In genomic region chr13:52765508-52766181, GRCm38 (mm10) we compare ENCODE assay signal across 9 mouse cellular contexts.
DNase-seq lines count a peak whose midpoint lies in the region; ATAC-seq lines count a peak whose summit lies in the region.
"Had no signal": no experiment of that assay in that cellular context is flagged by ENCODE, and none has a peak within 500 bp of the region (broad histone marks: within the 10 kb centered on the region; RNA-seq: fewer than 3 reads in every experiment).

No protein-coding gene starts in this region.

- no peak overlapping the region for H3K9ac ChIP-seq in kidney, embryonic 14.5 days (ENCODE audit: low read depth, low read length)
- no peak overlapping the region for H3K9ac ChIP-seq in embryonic facial prominence, embryonic 15.5 days
- H3K9ac ChIP-seq in heart, embryonic 13.5 days: peak overlapping the region; percentile 71
- H3K9ac ChIP-seq in stomach, embryonic 16.5 days (ENCODE audit: low read length): 0 out of 2 replicates have a peak overlapping the region, but pooled peaks have one; percentile 16
- H3K9ac ChIP-seq: liver, embryonic 13.5 days had no signal

- no peaks in the 10 kb centered on the region for H3K36me3 ChIP-seq in kidney, embryonic 14.5 days (ENCODE audit: control insufficient read depth, insufficient read depth, low read length)
- H3K36me3 ChIP-seq in embryonic facial prominence, embryonic 15.5 days: no peaks in the 10 kb centered on the region
- no peaks in the 10 kb centered on the region for H3K36me3 ChIP-seq in heart, embryonic 13.5 days
- no peaks in the 10 kb centered on the region for H3K36me3 ChIP-seq in stomach, embryonic 16.5 days (ENCODE audit: control insufficient read depth, insufficient read depth, low read length)
- H3K36me3 ChIP-seq: liver, embryonic 13.5 days had no signal

- H3K9me3 ChIP-seq in kidney, embryonic 14.5 days (ENCODE audit: control insufficient read depth, low read length): no peaks in the 10 kb centered on the region
- no peaks in the 10 kb centered on the region for H3K9me3 ChIP-seq in embryonic facial prominence, embryonic 15.5 days (replicated peaks)
- no peaks in the 10 kb centered on the region for H3K9me3 ChIP-seq in heart, embryonic 13.5 days
- H3K9me3 ChIP-seq in stomach, embryonic 16.5 days (replicated peaks; ENCODE audit: control insufficient read depth, low read length): no peaks in the 10 kb centered on the region
- H3K9me3 ChIP-seq: liver, embryonic 13.5 days had no signal

- 25% methylated on average over 13 of the region's 13 CpGs for WGBS in kidney, embryonic 14.5 days
- 13% methylated on average over 13 of the region's 13 CpGs for WGBS in embryonic facial prominence, embryonic 15.5 days
- 16% methylated on average over 13 of the region's 13 CpGs for WGBS in heart, embryonic 13.5 days
- WGBS in stomach, embryonic 16.5 days: 17% methylated on average over 13 of the region's 13 CpGs

- H3K27me3 ChIP-seq in kidney, embryonic 14.5 days (ENCODE audit: control insufficient read depth, insufficient read depth, low read length): no peaks in the 10 kb centered on the region
- H3K27me3 ChIP-seq in embryonic facial prominence, embryonic 15.5 days: no peaks in the 10 kb centered on the region
- no peaks in the 10 kb centered on the region for H3K27me3 ChIP-seq in heart, embryonic 13.5 days (replicated peaks)
- no peaks in the 10 kb centered on the region for H3K27me3 ChIP-seq in stomach, embryonic 16.5 days (ENCODE audit: control insufficient read depth, insufficient read depth, low read length)
- H3K27me3 ChIP-seq: liver, embryonic 13.5 days had no signal

- ATAC-seq in kidney, embryonic 14.5 days (ENCODE audit: low FRiP score, low TSS enrichment): no peak
- ATAC-seq in embryonic facial prominence, embryonic 15.5 days (ENCODE audit: insufficient number of reproducible peaks, low FRiP score, low TSS enrichment, low read depth): no peak
- ATAC-seq in heart, embryonic 13.5 days (ENCODE audit: extremely low read depth, insufficient number of reproducible peaks, low FRiP score, low TSS enrichment): peak; percentile 35; the same call in 1 of the 2 replicates
- ATAC-seq in stomach, embryonic 16.5 days (ENCODE audit: insufficient read depth, low FRiP score): peak; percentile 68; the same call in 1 of the 2 replicates
- ATAC-seq in megakaryocyte-erythroid progenitor cell, adult 5-6 weeks (replicated peaks; ENCODE audit: low FRiP score, low TSS enrichment, poor library complexity, severe bottlenecking): no peak

- no peak overlapping the region for H3K4me3 ChIP-seq in kidney, embryonic 14.5 days (ENCODE audit: low read length)
- H3K4me3 ChIP-seq in embryonic facial prominence, embryonic 15.5 days (replicated peaks): no peak overlapping the region
- H3K4me3 ChIP-seq in heart, embryonic 13.5 days: no peak overlapping the region
- no peak overlapping the region for H3K4me3 ChIP-seq in stomach, embryonic 16.5 days (replicated peaks; ENCODE audit: low read length)
- H3K4me3 ChIP-seq: liver, embryonic 13.5 days had no signal

- DNase-seq in kidney, postnatal 25 days: no peak
- peak; percentile 31 for DNase-seq in layer of hippocampus, adult 9-11 months
- peak; percentile 52 for DNase-seq in mesoderm, embryonic 11.5 days (ENCODE audit: low read depth, low spot score)
- DNase-seq: liver, embryonic 13.5 days had no signal

- H3K27ac ChIP-seq in kidney, embryonic 14.5 days (ENCODE audit: low read depth, low read length): peak overlapping the region; percentile 27; the same call in 1 of the 2 replicates
- H3K27ac ChIP-seq in embryonic facial prominence, embryonic 15.5 days (replicated peaks): peak overlapping the region; percentile 72
- peak overlapping the region; percentile 93 for H3K27ac ChIP-seq in heart, embryonic 13.5 days (replicated peaks)
- peak overlapping the region; percentile 89 for H3K27ac ChIP-seq in stomach, embryonic 16.5 days (ENCODE audit: low read length)
- H3K27ac ChIP-seq: liver, embryonic 13.5 days had no signal

- H3K4me1 ChIP-seq in kidney, embryonic 14.5 days (ENCODE audit: control insufficient read depth, insufficient read depth, low read length): peaks cover 3% of the 10 kb centered on the region; the same call in 1 of the 2 replicates
- H3K4me1 ChIP-seq in embryonic facial prominence, embryonic 15.5 days: peaks cover 21% of the 10 kb centered on the region
- peaks cover 52% of the 10 kb centered on the region for H3K4me1 ChIP-seq in heart, embryonic 13.5 days
- H3K4me1 ChIP-seq in stomach, embryonic 16.5 days (ENCODE audit: control insufficient read depth, insufficient read depth, low read length): peaks cover 29% of the 10 kb centered on the region

- no peak overlapping the region for H3K4me2 ChIP-seq in kidney, embryonic 14.5 days (replicated peaks; ENCODE audit: low read depth, low read length)
- H3K4me2 ChIP-seq in embryonic facial prominence, embryonic 15.5 days (replicated peaks): no peak overlapping the region
- H3K4me2 ChIP-seq in heart, embryonic 13.5 days: peak overlapping the region; percentile 43
- peak overlapping the region; percentile 32; the same call in 1 of the 2 replicates for H3K4me2 ChIP-seq in stomach, embryonic 16.5 days (ENCODE audit: low read depth, low read length)
- H3K4me2 ChIP-seq: liver, embryonic 13.5 days had no signal

Comparison
In these comparisons a context has a peak if more than half of its experiments do, and no peak if none do; other contexts are left out.
1. ATAC-seq: peak in heart, embryonic 13.5 days (single experiment) and stomach, embryonic 16.5 days (single experiment); none in kidney, embryonic 14.5 days (single experiment), embryonic facial prominence, embryonic 15.5 days (single experiment) and megakaryocyte-erythroid progenitor cell, adult 5-6 weeks (single experiment).
2. H3K27ac ChIP-seq: peak in every context shown above with its lines; median percentile 93 in heart, embryonic 13.5 days; 89 in stomach, embryonic 16.5 days; 72 in embryonic facial prominence, embryonic 15.5 days; 27 in kidney, embryonic 14.5 days.
3. H3K4me2 ChIP-seq: peak in heart, embryonic 13.5 days (single experiment) and stomach, embryonic 16.5 days (single experiment); none in kidney, embryonic 14.5 days (single experiment) and embryonic facial prominence, embryonic 15.5 days (single experiment).
4. H3K9ac ChIP-seq: peak in heart, embryonic 13.5 days (single experiment) and stomach, embryonic 16.5 days (single experiment); none in kidney, embryonic 14.5 days (single experiment) and embryonic facial prominence, embryonic 15.5 days (single experiment).
5. DNase-seq: peak in layer of hippocampus, adult 9-11 months (single experiment) and mesoderm, embryonic 11.5 days (single experiment); none in kidney, postnatal 25 days (0 of 2).